Mouse (Mus musculus): ENCODE data around the gene Fblim1. TPM values are rescaled to one million over a fixed set of nuclear protein-coding genes. Genes with fewer than 3 reads are reported as not detected.
A peak's percentile ranks its signal among the peaks of the same experiment; 100 is the strongest.

Gene Fblim1
- total RNA-seq, 1 experiment from 2014 or later, result not detected

- ATAC-seq (replicated peaks; ENCODE audit: low read depth, poor library complexity, severe bottlenecking), result no peak
Measured at GRCm38 (mm10) chr4:141625774-141626550, 20.1 kb upstream of the Fblim1 start.

GRCm38 (mm10) chr4:141624983-141625773, 19.3 kb upstream of the Fblim1 start:
- peak; percentile 77 for ATAC-seq (replicated peaks; ENCODE audit: low read depth, poor library complexity, severe bottlenecking)

GRCm38 (mm10) chr4:141624134-141624533, 18.2 kb upstream of the Fblim1 start:
- no peak for ATAC-seq (replicated peaks; ENCODE audit: low read depth, poor library complexity, severe bottlenecking)

GRCm38 (mm10) chr4:141623666-141624065, 17.8 kb upstream of the Fblim1 start, which contains the start of gene Slc25a34:
TSS of gene Slc25a34 (minus strand) at chr4:141623821.
- ATAC-seq (replicated peaks; ENCODE audit: low read depth, poor library complexity, severe bottlenecking), result no peak

GRCm38 (mm10) chr4:141623037-141623436, 17.1 kb upstream of the Fblim1 start:
- no peak for ATAC-seq (replicated peaks; ENCODE audit: low read depth, poor library complexity, severe bottlenecking)

GRCm38 (mm10) chr4:141622580-141622979, 16.7 kb upstream of the Fblim1 start:
- ATAC-seq (replicated peaks; ENCODE audit: low read depth, poor library complexity, severe bottlenecking), result no peak

GRCm38 (mm10) chr4:141622091-141622490, 16.2 kb upstream of the Fblim1 start:
- ATAC-seq (replicated peaks; ENCODE audit: low read depth, poor library complexity, severe bottlenecking), result no peak

- no peak for ATAC-seq (replicated peaks; ENCODE audit: low read depth, poor library complexity, severe bottlenecking)
Measured at GRCm38 (mm10) chr4:141621297-141621696, 15.4 kb upstream of the Fblim1 start.

- ATAC-seq (replicated peaks; ENCODE audit: low read depth, poor library complexity, severe bottlenecking), result peak; percentile 26; the same call in 1 of the 2 replicates
Measured at GRCm38 (mm10) chr4:141619299-141619883, 13.5 kb upstream of the Fblim1 start.

- peak; percentile 66 for ATAC-seq (replicated peaks; ENCODE audit: low read depth, poor library complexity, severe bottlenecking)
Measured at GRCm38 (mm10) chr4:141618565-141619243, 12.8 kb upstream of the Fblim1 start, which contains the start of gene Tmem82. TSS of gene Tmem82 (minus strand) at chr4:141618633.

- ATAC-seq (replicated peaks; ENCODE audit: low read depth, poor library complexity, severe bottlenecking), result 0 out of 2 replicates have a peak, but pooled peaks have one; percentile 5
Measured at GRCm38 (mm10) chr4:141617863-141618564, 12.1 kb upstream of the Fblim1 start.

- peak; percentile 77 for ATAC-seq (replicated peaks; ENCODE audit: low read depth, poor library complexity, severe bottlenecking)
Measured at GRCm38 (mm10) chr4:141617299-141617698, 11.4 kb upstream of the Fblim1 start.

GRCm38 (mm10) chr4:141616811-141617210, 10.9 kb upstream of the Fblim1 start:
- no peak for ATAC-seq (replicated peaks; ENCODE audit: low read depth, poor library complexity, severe bottlenecking)

- ATAC-seq (replicated peaks; ENCODE audit: low read depth, poor library complexity, severe bottlenecking), result no peak
Measured at GRCm38 (mm10) chr4:141614946-141615345, 9.1 kb upstream of the Fblim1 start.

GRCm38 (mm10) chr4:141609538-141609937, 3.6 kb upstream of the Fblim1 start:
- no peak for ATAC-seq (replicated peaks; ENCODE audit: low read depth, poor library complexity, severe bottlenecking)

GRCm38 (mm10) chr4:141605421-141605820, 475 bp downstream of the Fblim1 start:
- no peak for ATAC-seq (replicated peaks; ENCODE audit: low read depth, poor library complexity, severe bottlenecking)

- ATAC-seq (replicated peaks; ENCODE audit: low read depth, poor library complexity, severe bottlenecking), result no peak
Measured at GRCm38 (mm10) chr4:141604493-141604892, 1.4 kb downstream of the Fblim1 start.

- ATAC-seq (replicated peaks; ENCODE audit: low read depth, poor library complexity, severe bottlenecking), result no peak
Measured at GRCm38 (mm10) chr4:141603921-141604320, 2.0 kb downstream of the Fblim1 start.

GRCm38 (mm10) chr4:141602523-141603223, 3.2 kb downstream of the Fblim1 start:
- 0 out of 2 replicates have a peak, but pooled peaks have one; percentile 33 for ATAC-seq (replicated peaks; ENCODE audit: low read depth, poor library complexity, severe bottlenecking)
